Mouse (Mus musculus) urinary bladder, adult 18-20 months (tissue): ENCODE data around the gene Spin1.
A peak's percentile ranks its signal among the peaks of the same experiment; 100 is the strongest.

Experiments
- DNase-seq, 2 experiments: peaks; one replicate each; pipeline ENCODE4 v3.0.0; 2022; ENCODE audit warnings: low spot score in 2 of 2, mixed read lengths in 2 of 2

Gene Spin1

GRCm38 (mm10) chr13:51136315-51136714 lies 35.6 kb downstream of the Spin1 start:
- no peak for DNase-seq

GRCm38 (mm10) chr13:51136996-51137701 lies 36.5 kb downstream of the Spin1 start:
- no peak for DNase-seq

DNA sequence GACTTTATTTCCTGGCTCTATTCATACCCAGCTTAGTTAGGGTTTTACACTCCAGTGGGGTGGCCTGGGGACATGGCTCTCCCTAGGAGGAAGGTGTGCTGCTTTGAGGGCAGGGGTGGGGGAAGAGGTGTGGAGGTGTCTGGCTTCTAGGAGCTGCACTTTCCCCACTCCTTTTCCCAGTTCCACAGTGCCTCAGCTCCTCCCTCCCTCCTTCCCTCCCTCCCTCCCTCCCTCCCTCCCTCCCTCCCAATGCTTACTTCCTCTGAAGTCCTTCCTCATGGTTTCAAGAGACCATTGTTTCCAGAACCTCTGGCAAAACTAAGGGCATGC lies 37.0 kb downstream of the Spin1 start:
- no peak for DNase-seq

- DNase-seq: no peak
Measured at GRCm38 (mm10) chr13:51147106-51147505, 46.4 kb downstream of the Spin1 start.

- peak in 1 of 2 experiments; percentile 15 for DNase-seq
Measured at GRCm38 (mm10) chr13:51152966-51153669, 52.4 kb downstream of the Spin1 start.

DNA sequence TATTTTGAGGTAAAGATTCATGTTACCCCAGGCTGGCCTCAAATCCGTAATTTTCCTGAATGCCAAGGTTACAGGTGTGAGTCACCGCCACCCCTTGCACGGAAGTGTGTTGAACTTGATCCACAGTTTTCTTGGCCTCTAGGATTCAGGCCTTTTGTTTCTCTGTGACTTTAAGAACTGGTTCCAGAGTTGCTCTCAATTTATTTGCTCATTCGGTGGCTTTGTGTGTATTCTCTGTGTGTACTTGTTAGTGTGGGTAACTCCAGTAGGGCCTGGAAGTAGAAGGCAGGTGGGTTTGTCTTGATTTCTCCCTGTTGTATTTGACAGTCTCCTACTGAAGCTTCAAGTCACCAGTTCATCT lies 53.0 kb downstream of the Spin1 start:
- DNase-seq: no peak

DNA sequence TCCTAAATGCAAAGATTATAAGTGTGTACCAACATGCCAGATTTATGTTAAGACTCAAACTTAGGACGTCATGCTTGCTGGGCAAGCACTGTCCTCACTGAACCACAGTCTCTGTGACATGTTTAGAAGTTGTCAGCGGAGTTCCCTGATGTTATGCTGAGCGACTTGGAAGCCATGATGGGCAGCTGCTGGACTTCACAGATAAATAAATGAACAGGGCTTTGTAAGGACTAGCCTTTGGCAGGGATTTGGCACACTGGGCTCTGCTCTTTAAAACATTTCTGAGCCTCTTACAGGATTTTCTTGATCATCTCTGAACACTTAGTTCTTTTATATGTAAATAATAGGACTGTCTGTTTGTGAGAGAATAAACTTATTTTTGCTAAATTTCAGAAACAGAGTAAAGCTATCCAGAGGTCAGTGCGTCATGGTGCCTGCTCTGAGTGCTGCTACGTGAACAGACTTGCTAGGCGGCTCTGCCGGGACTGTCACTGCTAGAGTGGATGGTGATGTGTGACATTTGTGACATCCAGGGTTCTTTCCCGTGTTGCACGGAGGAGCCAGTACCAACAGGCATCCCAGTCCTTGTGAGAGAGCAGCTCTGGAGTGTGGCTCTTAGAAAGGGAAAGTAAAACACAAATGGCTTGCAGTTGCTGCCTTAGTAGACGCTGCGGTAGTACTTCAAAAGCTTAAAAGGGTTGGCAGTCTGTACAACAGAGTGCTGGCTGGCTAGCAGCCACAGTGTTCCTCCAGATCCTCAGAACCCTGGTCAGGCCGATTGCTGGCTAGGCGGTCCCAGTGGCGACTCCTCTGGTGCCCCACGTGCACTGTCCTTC lies 54.7 kb downstream of the Spin1 start:
- DNase-seq: no peak

DNA sequence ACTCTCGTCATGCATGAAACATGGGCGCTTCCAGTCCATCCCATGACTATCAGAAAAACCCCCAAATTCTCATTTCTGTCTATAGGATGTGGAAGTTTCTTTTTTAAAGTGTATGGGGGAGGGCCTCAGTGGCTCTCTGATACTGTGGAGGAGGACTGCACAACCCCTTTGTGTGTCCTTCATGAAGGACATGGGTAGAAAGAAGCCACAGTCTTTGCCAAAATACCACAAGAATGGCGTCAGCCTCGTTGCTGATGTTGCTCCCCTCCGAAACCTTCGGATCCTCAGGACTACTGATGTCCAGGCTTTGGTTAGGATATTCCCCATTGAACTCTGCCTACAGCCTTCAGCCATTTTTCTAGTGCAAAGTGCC lies 55.3 kb downstream of the Spin1 start:
- DNase-seq: no peak

DNA sequence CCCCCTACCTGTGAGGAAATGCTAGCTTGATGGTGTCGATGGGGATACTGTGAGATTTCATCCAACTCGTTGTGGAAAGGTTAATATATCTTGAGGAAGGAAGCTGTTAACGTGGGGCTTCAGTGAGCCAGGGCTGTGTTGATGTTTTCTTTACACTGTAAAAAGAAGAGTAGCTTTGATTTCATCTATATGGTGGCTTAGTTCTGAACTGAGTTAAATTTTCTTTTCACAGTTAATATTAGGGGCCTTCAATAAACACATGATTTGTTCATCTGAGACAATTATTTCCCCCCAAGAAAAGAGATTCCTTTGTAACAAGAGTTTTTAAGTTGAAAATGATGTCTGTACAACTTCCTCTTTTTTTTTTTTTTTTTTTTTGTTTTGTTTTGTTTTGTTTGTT lies 56.6 kb downstream of the Spin1 start:
- DNase-seq: no peak

DNA sequence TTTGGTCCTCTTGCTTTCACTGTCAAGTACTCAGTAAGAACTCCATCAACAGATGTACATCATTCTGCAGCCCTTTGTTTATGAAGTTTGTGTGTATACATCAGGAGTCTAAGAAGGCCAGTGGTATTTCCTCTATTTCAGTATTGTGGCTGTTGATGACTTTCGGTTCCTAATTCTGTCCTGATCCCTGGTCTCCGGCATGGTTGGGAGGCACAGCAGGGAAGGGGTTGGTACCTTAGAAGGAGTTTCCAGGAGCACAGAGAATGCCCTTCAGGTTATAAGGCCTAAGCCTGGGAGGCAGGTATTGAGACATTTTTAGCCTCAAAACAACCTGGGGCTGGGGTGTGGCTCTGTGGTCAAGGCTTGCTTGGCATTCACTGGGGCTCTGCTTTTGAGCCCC lies 61.0 kb downstream of the Spin1 start:
- DNase-seq: no peak

DNA sequence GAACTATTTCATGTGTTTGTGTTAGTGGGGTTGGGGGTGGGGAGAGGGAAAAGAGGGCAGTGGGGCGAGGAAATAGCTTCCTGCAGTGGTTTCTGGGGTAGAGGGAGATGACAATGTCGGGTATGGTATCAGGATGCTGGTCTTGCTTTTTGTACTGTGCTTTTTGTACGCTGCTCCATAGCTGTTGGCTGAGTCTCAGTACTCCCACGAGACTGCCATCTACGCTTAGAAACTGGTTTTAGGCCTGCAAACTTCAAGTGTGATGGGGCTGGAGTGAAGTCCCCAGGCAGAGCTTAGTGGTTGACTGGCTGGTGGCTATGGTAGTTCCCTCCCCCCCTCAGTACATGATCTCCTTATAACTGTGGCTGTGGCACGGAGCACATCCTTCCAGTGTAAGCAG lies 61.6 kb downstream of the Spin1 start:
- no peak for DNase-seq

GRCm38 (mm10) chr13:51166711-51167110 lies 66.0 kb downstream of the Spin1 start:
- DNase-seq: no peak

GRCm38 (mm10) chr13:51170215-51170614 lies 69.5 kb downstream of the Spin1 start:
- peak in 1 of 2 experiments; percentile 24 for DNase-seq

DNA sequence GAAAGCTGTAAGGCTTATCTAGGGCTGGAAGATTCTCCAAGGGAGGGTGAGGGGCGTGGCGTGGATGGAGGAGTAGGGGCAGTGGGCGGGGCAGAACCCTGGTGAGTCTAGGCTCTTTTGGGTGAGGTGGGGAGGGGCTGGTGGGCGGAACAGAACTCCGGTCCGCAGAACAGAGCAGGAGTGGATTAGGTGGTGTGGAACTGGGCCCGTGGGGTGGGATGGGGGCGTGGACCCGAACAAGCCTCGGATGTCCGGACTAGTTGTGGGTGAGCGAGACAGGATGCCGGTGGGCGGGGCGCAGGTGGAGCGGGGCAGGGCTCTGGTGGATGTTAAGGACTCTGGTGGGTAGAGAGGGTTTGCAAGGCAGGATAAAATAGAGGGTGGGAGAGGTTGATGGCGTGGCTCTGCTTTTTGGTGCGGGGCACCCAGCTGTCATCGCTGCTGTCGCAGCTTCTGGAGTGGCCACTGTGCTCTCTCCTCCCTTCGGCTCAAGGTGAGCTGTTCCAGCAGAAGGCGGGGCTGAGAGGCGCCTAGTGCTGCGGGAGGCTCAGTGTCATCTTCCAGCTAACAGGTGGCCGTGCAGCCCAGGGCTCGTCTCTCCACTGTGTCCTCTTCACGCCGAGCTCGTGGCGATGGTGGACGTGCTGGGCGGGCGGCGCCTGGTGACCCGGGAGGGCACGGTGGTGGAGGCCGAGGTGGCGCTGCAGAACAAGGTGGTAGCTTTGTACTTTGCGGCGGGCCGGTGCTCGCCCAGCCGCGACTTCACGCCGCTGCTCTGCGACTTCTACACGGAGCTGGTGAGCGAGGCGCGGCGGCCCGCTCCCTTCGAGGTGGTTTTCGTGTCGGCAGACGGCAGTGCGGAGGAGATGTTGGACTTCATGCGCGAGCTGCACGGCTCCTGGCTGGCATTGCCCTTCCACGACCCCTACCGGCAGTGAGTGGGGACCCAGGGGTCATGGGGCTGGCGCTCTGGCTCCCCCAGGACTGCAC lies 70.3 kb downstream of the Spin1 start, which contains the start of gene Nxnl2:
Gene Nxnl2 (plus strand): TSS at position 332 of the 990 bp plus-strand sequence.
- DNase-seq: peak; percentile 45 to 64

DNA sequence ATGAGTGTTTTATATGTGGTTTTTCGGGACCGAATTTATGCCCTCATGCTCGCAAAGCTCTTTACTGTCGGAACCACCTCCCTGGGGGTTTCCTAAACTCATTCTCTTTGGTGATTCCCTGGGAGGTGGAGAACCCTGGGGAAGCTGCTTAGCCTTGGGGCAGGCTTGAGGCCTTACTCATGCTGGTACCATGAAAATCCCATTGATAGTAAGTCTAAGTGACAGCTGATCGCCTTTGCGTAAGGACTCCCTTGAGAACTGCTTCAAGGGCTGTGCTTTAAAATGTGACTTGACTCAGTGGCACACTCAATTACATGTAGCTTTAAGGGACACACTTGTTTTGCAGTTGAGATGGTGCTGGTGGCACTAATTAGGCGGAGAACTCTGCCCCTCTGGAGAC lies 71.9 kb downstream of the Spin1 start:
- DNase-seq: no peak

DNA sequence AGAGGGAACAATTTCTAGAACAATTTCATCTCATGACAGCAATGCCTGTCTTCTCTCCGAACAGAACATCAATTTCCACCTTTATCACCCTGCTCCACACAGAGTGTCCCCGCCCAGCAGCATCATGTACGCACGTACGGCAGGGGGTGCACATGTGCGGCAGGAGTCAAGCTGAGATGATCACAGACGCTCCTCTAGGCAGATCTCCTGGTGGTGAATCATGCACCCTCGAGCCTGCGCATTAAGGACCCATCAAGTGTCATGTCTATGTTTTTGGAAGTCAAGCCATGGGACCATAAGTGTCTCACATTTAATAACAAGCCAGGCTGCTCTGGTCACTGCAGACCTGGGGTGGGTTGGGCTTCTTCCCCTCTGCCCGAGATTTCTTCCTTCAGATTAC lies 78.3 kb downstream of the Spin1 start:
- no peak for DNase-seq

- no peak for DNase-seq
Measured at GRCm38 (mm10) chr13:51179362-51179761, 78.7 kb downstream of the Spin1 start.

- no peak for DNase-seq
Measured at GRCm38 (mm10) chr13:51182236-51182635, 81.6 kb downstream of the Spin1 start.

DNA sequence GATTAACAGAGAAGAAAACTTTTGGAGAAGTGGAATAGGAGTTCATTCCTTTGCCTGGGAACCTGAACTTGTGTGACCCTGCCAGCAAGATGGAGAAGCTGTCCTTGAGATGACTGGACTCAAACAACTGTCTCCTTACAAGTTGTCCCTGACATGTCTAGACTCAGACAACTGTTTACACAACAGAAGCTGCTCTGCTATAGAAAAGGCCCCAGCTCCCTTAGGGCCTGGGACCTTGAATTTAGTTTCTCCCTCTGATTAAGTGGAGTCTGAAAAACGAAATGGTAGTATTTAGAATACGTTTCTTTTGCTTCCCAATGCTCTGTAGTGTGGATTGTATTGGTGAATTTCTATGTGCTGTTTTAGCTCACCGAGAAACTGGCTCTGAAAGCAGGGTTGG lies 84.2 kb downstream of the Spin1 start:
- DNase-seq: no peak

DNA sequence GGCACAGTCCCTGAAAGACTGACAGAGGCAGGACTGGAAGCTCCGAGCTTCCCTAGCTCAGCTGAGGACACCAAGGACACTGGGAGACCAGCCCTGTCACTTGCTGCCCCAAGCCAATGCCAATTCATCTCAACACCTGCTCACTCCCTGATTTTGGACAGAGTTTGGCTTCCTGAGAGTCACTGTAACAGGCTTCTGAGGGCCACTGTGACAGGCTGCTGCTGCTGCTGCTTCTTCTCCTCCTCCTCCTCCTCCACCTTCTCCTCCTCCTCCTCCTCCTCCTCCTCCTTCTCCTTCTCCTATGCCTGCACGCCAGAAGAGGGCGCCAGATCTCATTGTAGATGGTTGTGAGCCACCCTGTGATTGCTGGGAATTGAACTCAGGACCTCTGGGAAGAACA lies 89.7 kb downstream of the Spin1 start:
- DNase-seq: no peak

DNA sequence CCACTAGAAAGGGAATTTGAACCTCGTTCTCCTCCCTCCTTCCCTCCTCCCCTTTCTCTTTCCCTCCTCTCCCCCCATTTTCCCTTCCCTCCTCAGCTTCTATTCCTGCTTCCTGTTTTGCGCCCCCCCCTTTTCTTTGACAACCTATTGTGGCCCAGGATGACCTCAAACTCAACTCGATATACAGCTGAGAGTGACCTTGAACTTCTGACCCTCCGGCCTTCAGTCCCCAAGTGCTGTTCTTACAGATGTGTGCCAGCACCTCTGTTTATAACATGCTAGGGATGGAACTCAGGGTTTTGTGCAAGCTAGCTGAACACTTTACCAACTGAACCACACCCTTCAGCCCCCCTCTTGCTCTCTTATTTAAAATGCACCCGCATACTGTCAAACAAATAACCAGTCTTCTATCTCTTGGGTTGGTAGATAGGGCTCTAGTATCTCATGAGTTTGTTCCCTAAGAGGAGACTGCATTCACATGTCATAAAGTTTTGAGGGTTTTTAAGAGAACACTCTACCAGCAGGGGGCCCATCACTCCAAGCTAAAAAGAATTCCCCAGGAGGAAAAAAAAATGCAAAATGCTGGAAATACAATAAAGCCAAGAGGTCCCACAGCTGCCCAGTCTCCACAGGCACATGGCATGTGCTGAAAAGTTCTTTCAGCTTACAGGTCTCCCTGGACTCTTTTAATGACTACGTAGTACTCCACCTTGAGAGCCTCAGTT lies 90.9 kb downstream of the Spin1 start:
- DNase-seq: no peak
